7 mouse cellular contexts compared by ENCODE assay signal in genomic region chr1:153641492-153641939, GRCm38 (mm10). TPM values are rescaled to one million over a fixed set of nuclear protein-coding genes. Genes with fewer than 3 reads are reported as not detected.
DNase-seq lines count a peak whose midpoint lies in the region; ATAC-seq lines count a peak whose summit lies in the region.

No protein-coding gene starts in this region.

- 0 out of 2 replicates have a peak, but pooled peaks have one; percentile 12 for ATAC-seq in heart, embryonic 13.5 days (ENCODE audit: extremely low read depth, insufficient number of reproducible peaks, low FRiP score, low TSS enrichment)
- peak; percentile 97 for ATAC-seq in midbrain, embryonic 11.5 days (ENCODE audit: low FRiP score)

- peak overlapping the region; percentile 65 for H3K4me2 ChIP-seq in heart, embryonic 13.5 days
- H3K4me2 ChIP-seq in midbrain, embryonic 11.5 days = peak overlapping the region; percentile 26

- peaks cover 16% of the 10 kb centered on the region for H3K4me1 ChIP-seq in embryonic facial prominence, embryonic 10.5 days
- H3K4me1 ChIP-seq in heart, embryonic 13.5 days = peaks cover 25% of the 10 kb centered on the region
- H3K4me1 ChIP-seq in midbrain, embryonic 11.5 days (ENCODE audit: control insufficient read depth, insufficient read depth, low read length) = peaks cover 17% of the 10 kb centered on the region

- H3K9ac ChIP-seq in heart, embryonic 13.5 days = peak overlapping the region; percentile 37
- peak overlapping the region; percentile 9; the same call in 1 of the 2 replicates for H3K9ac ChIP-seq in midbrain, embryonic 11.5 days (ENCODE audit: low read length)

- H3K4me3 ChIP-seq in embryonic facial prominence, embryonic 10.5 days = peak overlapping the region; percentile 45
- peak overlapping the region; percentile 26 for H3K4me3 ChIP-seq in heart, embryonic 13.5 days
- no peak overlapping the region for H3K4me3 ChIP-seq in midbrain, embryonic 11.5 days (ENCODE audit: low read depth, low read length)

- peaks cover 8% of the 10 kb centered on the region; the same call in 1 of the 2 replicates for H3K27me3 ChIP-seq in embryonic facial prominence, embryonic 10.5 days (replicated peaks; ENCODE audit: low read depth, poor library complexity, severe bottlenecking)
- H3K27me3 ChIP-seq in heart, embryonic 13.5 days (replicated peaks) = no peaks in the 10 kb centered on the region; the same call in 1 of the 2 replicates
- no peaks in the 10 kb centered on the region for H3K27me3 ChIP-seq in midbrain, embryonic 11.5 days (ENCODE audit: control insufficient read depth, insufficient read depth, low read length)

- H3K9me3 ChIP-seq in embryonic facial prominence, embryonic 10.5 days = no peaks in the 10 kb centered on the region
- H3K9me3 ChIP-seq in heart, embryonic 13.5 days = peaks cover 8% of the 10 kb centered on the region; the same call in 1 of the 2 replicates
- H3K9me3 ChIP-seq in midbrain, embryonic 11.5 days (ENCODE audit: control insufficient read depth, low read length) = no peaks in the 10 kb centered on the region

- DNase-seq in WW6 (ENCODE audit: low read depth, low spot score) = peak; percentile 34
- DNase-seq in embryonic facial prominence, embryonic 10.5 days (ENCODE audit: low spot score) = peak; percentile 85
- DNase-seq in kidney, adult 9 months = peak; percentile 8
- DNase-seq in midbrain, embryonic 11.5 days (ENCODE audit: low spot score, missing footprints) = peak; percentile 95
- DNase-seq in thymus, postnatal 14 days = peak; percentile 41
- no peak for DNase-seq in layer of hippocampus, postnatal 36 days

- H3K36me3 ChIP-seq in embryonic facial prominence, embryonic 10.5 days (replicated peaks) = no peaks in the 10 kb centered on the region
- no peaks in the 10 kb centered on the region for H3K36me3 ChIP-seq in heart, embryonic 13.5 days
- H3K36me3 ChIP-seq in midbrain, embryonic 11.5 days (ENCODE audit: control insufficient read depth, insufficient read depth, low read length) = no peaks in the 10 kb centered on the region

- 5% methylated on average over 9 of the region's 9 CpGs for WGBS in embryonic facial prominence, embryonic 10.5 days
- WGBS in heart, embryonic 13.5 days = 10% methylated on average over 9 of the region's 9 CpGs
- WGBS in midbrain, embryonic 11.5 days = 3% methylated on average over 9 of the region's 9 CpGs

- peak overlapping the region; percentile 70 for H3K27ac ChIP-seq in embryonic facial prominence, embryonic 10.5 days (replicated peaks)
- H3K27ac ChIP-seq in heart, embryonic 13.5 days (replicated peaks) = peak overlapping the region; percentile 85
- H3K27ac ChIP-seq in midbrain, embryonic 11.5 days (ENCODE audit: low read depth, low read length) = peak overlapping the region; percentile 71

RNA-seq across cellular contexts. Expression of gene Rgs8, which starts 11.3 kb away (rescaled TPM):
- polyA plus RNA-seq in embryonic facial prominence, embryonic 10.5 days (2016; fragmentation: Nextera tagmentation; extraction: Ambion mirVana) = 2.3 and 2.6 TPM in 2 replicates
- polyA plus RNA-seq in heart, embryonic 13.5 days (2015; fragmentation: Nextera tagmentation; extraction: Ambion mirVana) = 0.56 and 0.60 TPM in 2 replicates
- polyA plus RNA-seq in midbrain, embryonic 11.5 days (2014; fragmentation: Nextera tagmentation; extraction: Ambion mirVana) = 12.7 and 14.1 TPM in 2 replicates
- total RNA-seq in layer of hippocampus, postnatal 36 days (2021) = 10 to 100 TPM; 76.1 to 76.4 TPM

Comparison
In these comparisons a context has a peak if more than half of its experiments do, and no peak if none do; other contexts are left out.
1. DNase-seq: peak in WW6 (single experiment), embryonic facial prominence, embryonic 10.5 days (single experiment), kidney, adult 9 months (single experiment), midbrain, embryonic 11.5 days (single experiment) and thymus, postnatal 14 days (single experiment); none in layer of hippocampus, postnatal 36 days (0 of 2).
2. Peak in every context shown above with its lines, with median percentiles within 50 percentile points of each other: H3K27ac ChIP-seq.